Mouse (Mus musculus) MEL (cell line): ENCODE results near the gene Lrrc25. TPM values are rescaled to one million over a fixed set of nuclear protein-coding genes. Genes with fewer than 3 reads are reported as not detected.

Experiments
- DNase-seq: peaks from one replicate; pipeline ENCODE4 v3.0.0; 2011; ENCODE audit warnings: low read depth, low spot score
- H3K27ac ChIP-seq: 2 replicates; pipeline ENCODE4 v1.5.1; 2012; ENCODE audit warnings: low read depth, mild to moderate bottlenecking, control low read depth, low read length, moderate library complexity; ENCODE audit not compliant: control insufficient read depth
- H3K27me3 ChIP-seq, 2 experiments: fragments of 150-350 bp in 1 of 2; sonication (generic) in 1 of 2; 2 replicates each; pipeline ENCODE4 v1.6.1; 2012; ENCODE audit warnings: low read length in 2 of 2, mild to moderate bottlenecking in 2 of 2, improper control_type of control experiment in 1 of 2, moderate library complexity in 1 of 2; ENCODE audit not compliant: insufficient read depth in 2 of 2, control insufficient read depth in 1 of 2
- H3K36me3 ChIP-seq, 2 experiments: 2 replicates each; pipeline ENCODE4 v1.6.1; 2012 to 2014; ENCODE audit warnings: low read length in 2 of 2, improper control_type of control experiment in 1 of 2, inconsistent platforms in 1 of 2, mild to moderate bottlenecking in 1 of 2; ENCODE audit not compliant: insufficient read depth in 2 of 2, control insufficient read depth in 1 of 2
- H3K4me1 ChIP-seq, 2 experiments: fragments of 150-350 bp in 1 of 2; sonication (generic) in 1 of 2; 2 replicates each; pipeline ENCODE4 v1.6.1; 2012; ENCODE audit warnings: low read length in 2 of 2, improper control_type of control experiment in 1 of 2, mild to moderate bottlenecking in 1 of 2; ENCODE audit not compliant: insufficient read depth in 2 of 2, control insufficient read depth in 1 of 2
- H3K4me3 ChIP-seq, 2 experiments: fragments of 150-350 bp in 1 of 2; sonication (generic) in 1 of 2; 2 replicates each; pipeline ENCODE4 v1.5.1; 2012; ENCODE audit warnings: low read depth in 2 of 2, low read length in 2 of 2, mild to moderate bottlenecking in 2 of 2, moderate library complexity in 2 of 2, control low read depth in 1 of 2, improper control_type of control experiment in 1 of 2; ENCODE audit not compliant: control insufficient read depth in 1 of 2, insufficient read depth in 1 of 2
- H3K79me2 ChIP-seq: 2 replicates; pipeline ENCODE4 v1.6.1; 2012; ENCODE audit warnings: mild to moderate bottlenecking, low read length, moderate library complexity; ENCODE audit not compliant: control insufficient read depth, poor library complexity, insufficient read depth
- H3K9ac ChIP-seq: 2 replicates; pipeline ENCODE4 v1.6.1; 2012; ENCODE audit warnings: low read depth, mild to moderate bottlenecking, control low read depth, low read length, moderate library complexity; ENCODE audit not compliant: control insufficient read depth, poor library complexity, severe bottlenecking
- H3K9me3 ChIP-seq: fragments of 150-350 bp; sonication (generic); replicated peaks from 2 replicates; pipeline ENCODE4 v1.6.1; 2012; ENCODE audit warnings: mild to moderate bottlenecking, low read length, improper control_type of control experiment, moderate library complexity; ENCODE audit not compliant: insufficient read depth
- CHD1 ChIP-seq: IDR thresholded peaks from 2 replicates; pipeline ENCODE4 v1.6.1; 2012; ENCODE audit warnings: low read depth, mild to moderate bottlenecking, inconsistent platforms, low read length, improper control_type of control experiment
- E2F4 ChIP-seq: IDR thresholded peaks from 2 replicates; pipeline ENCODE4 v1.6.1; 2011; ENCODE audit warnings: low read depth, low read length, improper control_type of control experiment, borderline replicate concordance
- ELF1 ChIP-seq: IDR thresholded peaks from 2 replicates; pipeline ENCODE4 v1.6.1; 2014; ENCODE audit warnings: low read depth, mild to moderate bottlenecking, inconsistent platforms, low read length, improper control_type of control experiment, moderate library complexity
- EP300 ChIP-seq, 2 experiments: IDR thresholded peaks; 2 replicates each; pipeline ENCODE4 v1.6.1; 2011; ENCODE audit warnings: improper control_type of control experiment in 2 of 2, low read length in 2 of 2, low read depth in 1 of 2, mild to moderate bottlenecking in 1 of 2
- ETS1 ChIP-seq: IDR thresholded peaks from 2 replicates; pipeline ENCODE4 v1.6.1; 2012; ENCODE audit warnings: low read depth, mild to moderate bottlenecking, inconsistent platforms, low read length, improper control_type of control experiment, moderate library complexity
- GABPA ChIP-seq: IDR thresholded peaks from 2 replicates; pipeline ENCODE4 v1.6.1; 2012; ENCODE audit warnings: low read depth, mild to moderate bottlenecking, inconsistent platforms, low read length, improper control_type of control experiment, moderate library complexity
- GATA1 ChIP-seq: IDR thresholded peaks from 2 replicates; pipeline ENCODE4 v1.6.1; 2011; ENCODE audit warnings: low read depth, low read length, improper control_type of control experiment
- HCFC1 ChIP-seq: IDR thresholded peaks from 2 replicates; pipeline ENCODE4 v1.6.1; 2012; ENCODE audit warnings: low read depth, mild to moderate bottlenecking, inconsistent platforms, low read length, improper control_type of control experiment, moderate library complexity
- JUND ChIP-seq: IDR thresholded peaks from 2 replicates; pipeline ENCODE4 v1.6.1; 2011; ENCODE audit warnings: low read depth, mild to moderate bottlenecking, improper control_type of control experiment, low read length
- MAFK ChIP-seq: IDR thresholded peaks from 2 replicates; pipeline ENCODE4 v1.6.1; 2011; ENCODE audit warnings: low read depth, mild to moderate bottlenecking, low read length, improper control_type of control experiment, borderline replicate concordance
- NELFE ChIP-seq: IDR thresholded peaks from 2 replicates; pipeline ENCODE4 v1.6.1; 2011; ENCODE audit warnings: low read depth, low read length, improper control_type of control experiment
- POLR2A ChIP-seq, 2 experiments: IDR thresholded peaks; 2 replicates each; pipeline ENCODE4 v1.6.1; 2011 to 2012; ENCODE audit warnings: low read length in 2 of 2, mild to moderate bottlenecking in 2 of 2, control low read depth in 1 of 2, improper control_type of control experiment in 1 of 2, low read depth in 1 of 2, moderate library complexity in 1 of 2; ENCODE audit not compliant: control insufficient read depth in 1 of 2, insufficient read depth in 1 of 2, poor library complexity in 1 of 2
- RCOR1 ChIP-seq: IDR thresholded peaks from 2 replicates; pipeline ENCODE4 v1.6.1; 2012; ENCODE audit warnings: low read depth, mild to moderate bottlenecking, inconsistent platforms, low read length, improper control_type of control experiment
- SIN3A ChIP-seq: IDR thresholded peaks from 2 replicates; pipeline ENCODE4 v1.6.1; 2012; ENCODE audit warnings: low read length, improper control_type of control experiment, inconsistent platforms
- TAL1 ChIP-seq: IDR thresholded peaks from 2 replicates; pipeline ENCODE4 v1.6.1; 2012; ENCODE audit warnings: mild to moderate bottlenecking, inconsistent platforms, low read length, moderate library complexity, mixed read lengths
- TCF12 ChIP-seq: IDR thresholded peaks from 2 replicates; pipeline ENCODE4 v1.6.1; 2014; ENCODE audit warnings: low read depth, mild to moderate bottlenecking, inconsistent platforms, low read length, improper control_type of control experiment, moderate library complexity
- UBTF ChIP-seq: IDR thresholded peaks from 2 replicates; pipeline ENCODE4 v1.6.1; 2012; ENCODE audit warnings: low read depth, mild to moderate bottlenecking, inconsistent platforms, low read length, improper control_type of control experiment, moderate library complexity, borderline replicate concordance; ENCODE audit not compliant: insufficient read depth
- ZNF384 ChIP-seq: IDR thresholded peaks from 2 replicates; pipeline ENCODE4 v1.6.1; 2012; ENCODE audit warnings: low read depth, mild to moderate bottlenecking, inconsistent platforms, low read length, improper control_type of control experiment
- polyA plus RNA-seq, 2 experiments: library from polyadenylated mRNA; stranded (reverse) in 1 of 2; unstranded in 1 of 2; fragments of >175 nt in 1 of 2; fragments of >200 nt in 1 of 2; gene quantifications; 2 replicates each; pipeline versions ENCODE4 v1.2.1 to v1.2.4; 2012; ENCODE audit warnings: low replicate concordance in 2 of 2, low read depth in 1 of 2; ENCODE audit not compliant: insufficient read length in 2 of 2, insufficient read depth in 1 of 2, missing spikeins in 1 of 2
- total RNA-seq: library from RNA; depleted of rRNA; stranded (reverse); fragments of 300-350 nt; gene quantifications from 2 replicates; pipeline ENCODE4 v1.2.3, GENCODE M21; 2012

Lrrc25 gene
- total and polyA plus RNA-seq, 3 experiments = 0.39 to 1.1 TPM; not detected in 1

- no peak for TF ChIP-seq JUND
- no peak for TF ChIP-seq UBTF
- H3K4me1 ChIP-seq = peaks cover 6 to 21% of the 10 kb centered on the region in 2 experiments
- DNase-seq = no peak
- no peaks in the 10 kb centered on the region for H3K9me3 ChIP-seq
- H3K79me2 ChIP-seq = no peaks in the 10 kb centered on the region; the same call in 1 of the 2 replicates
- H3K27ac ChIP-seq = peak within 1 kb of the TSS; percentile 83; the same call in 1 of the 2 replicates
- H3K27me3 ChIP-seq = no peaks in the 10 kb centered on the region
- peak within 1 kb of the TSS; percentile 53 to 63 for H3K4me3 ChIP-seq
- peak within 1 kb of the TSS; percentile 80 for H3K9ac ChIP-seq
- H3K36me3 ChIP-seq = 0 out of 4 replicates have a peak, but pooled peaks cover 0 to 6% of the 10 kb centered on the region in 2 experiments
Measured at GRCm38 (mm10) chr8:70632346-70632892, 16.5 kb downstream of the Lrrc25 start, which contains the start of gene Gdf15. TSS of gene Gdf15 (minus strand) at chr8:70632456.

DNA sequence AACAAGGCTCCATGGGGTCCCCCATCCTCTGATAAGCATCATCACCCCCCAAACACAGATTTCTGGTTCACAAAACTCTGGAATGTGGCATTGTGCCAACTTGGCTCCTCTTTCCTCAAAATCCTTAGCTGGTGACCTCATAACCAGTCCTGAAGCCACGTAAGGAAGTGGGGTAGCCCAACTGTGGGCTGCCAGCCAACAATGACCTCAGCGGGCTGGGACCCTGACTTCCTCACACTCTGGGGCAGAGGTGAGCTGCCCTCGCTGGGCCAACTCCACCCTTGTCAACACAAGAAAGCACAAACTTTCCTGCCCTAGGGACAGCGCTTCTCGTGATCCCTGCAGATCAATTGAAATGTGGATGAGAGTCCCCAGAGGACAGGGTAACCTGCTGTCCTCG, 18.1 kb downstream of the Lrrc25 start:
- Histone ChIP-seq H3K79me2 (no peaks in the 10 kb centered on the region; the same call in 1 of the 2 replicates), H3K4me1 (peaks cover 6 to 21% of the 10 kb centered on the region in 2 experiments), H3K9ac (no peak overlapping the region), H3K4me3 (no peak overlapping the region), H3K27ac (no peak overlapping the region), H3K27me3 (no peaks in the 10 kb centered on the region), H3K36me3 (0 out of 4 replicates have a peak, but pooled peaks cover 0 to 6% of the 10 kb centered on the region in 2 experiments), H3K9me3 (no peaks in the 10 kb centered on the region)
- no peak for TF ChIP-seq NELFE
- TF ChIP-seq SIN3A = no peak
- TF ChIP-seq ETS1 = peak; percentile 52; the same call in 1 of the 2 replicates
- no peak for TF ChIP-seq RCOR1
- no peak for TF ChIP-seq POLR2A (IDR thresholded peaks at IDR 0.05; ENCODE audit: control insufficient read depth in 1 of 2, insufficient read depth in 1 of 2, low read depth in 1 of 2, low read length in 2 of 2, poor library complexity in 1 of 2)
- TF ChIP-seq E2F4 = no peak
- TF ChIP-seq EP300 (IDR thresholded peaks at IDR 0.05; ENCODE audit: low read depth in 1 of 2, low read length in 2 of 2) = 0 out of 4 replicates have a peak, but pooled peaks of 1 of the 2 experiments have one; percentile 12
- TF ChIP-seq TAL1 = no peak
- TF ChIP-seq GATA1 = no peak
- no peak for TF ChIP-seq CHD1
- no peak for DNase-seq

DNA sequence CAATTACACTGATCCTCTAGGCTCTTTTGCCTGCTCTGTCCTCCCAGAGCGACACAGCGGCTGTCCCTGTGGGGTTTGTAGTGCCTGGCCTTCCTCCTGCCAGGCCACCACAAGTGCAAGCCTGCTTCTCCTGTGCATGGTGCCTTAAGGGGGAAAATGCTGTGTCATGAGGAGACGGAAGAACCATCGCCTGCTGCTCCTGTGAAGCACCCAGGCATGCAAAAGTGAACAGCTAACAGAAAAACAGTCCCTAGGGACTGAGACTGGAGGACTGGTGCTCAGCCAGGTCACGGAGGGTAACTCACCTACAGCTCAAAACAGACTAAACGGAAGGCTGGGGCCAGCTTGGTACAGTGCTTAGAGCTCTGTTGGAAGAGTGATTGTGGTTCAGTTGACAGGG, 19.6 kb downstream of the Lrrc25 start:
- peak; percentile 59 for DNase-seq
- peak in 1 of 2 experiments; percentile 14; a peak in 1 of 4 replicates for TF ChIP-seq POLR2A (IDR thresholded peaks at IDR 0.05; ENCODE audit: control insufficient read depth in 1 of 2, insufficient read depth in 1 of 2, low read depth in 1 of 2, low read length in 2 of 2, poor library complexity in 1 of 2)
- peak; percentile 79; the same call in 1 of the 2 replicates for TF ChIP-seq GABPA
- TF ChIP-seq ZNF384 = no peak
- 0 out of 2 replicates have a peak, but pooled peaks have one; percentile 54 for TF ChIP-seq MAFK
- peak; percentile 50; the same call in 1 of the 2 replicates for TF ChIP-seq ELF1
- 0 out of 2 replicates have a peak, but pooled peaks have one; percentile 22 for TF ChIP-seq HCFC1
- TF ChIP-seq TCF12 = no peak
- no peaks in the 10 kb centered on the region for H3K27me3 ChIP-seq
- H3K36me3 ChIP-seq = 0 out of 4 replicates have a peak, but pooled peaks cover 0 to 6% of the 10 kb centered on the region in 2 experiments
- peak overlapping the region; percentile 47 for H3K27ac ChIP-seq
- no peaks in the 10 kb centered on the region for H3K79me2 ChIP-seq
- no peak overlapping the region for H3K4me3 ChIP-seq
- peak overlapping the region; percentile 34 for H3K9ac ChIP-seq
- H3K4me1 ChIP-seq = peaks cover 10 to 19% of the 10 kb centered on the region in 2 experiments
- no peaks in the 10 kb centered on the region for H3K9me3 ChIP-seq
